Mouse (Mus musculus) liver, embryonic 14.5 days (tissue): ENCODE results near the gene Sugp1.
"Not testable (repeated sequence)": the region's sequence is repeated elsewhere in the genome, so short reads cannot be mapped to it uniquely, and the experiment has no call there.

Experiments
- CTCF ChIP-seq: IDR thresholded peaks from 2 replicates; pipeline ENCODE4 v1.5.1; 2016; ENCODE audit warnings: antibody characterized with exemption, low read depth, control low read depth
- EP300 ChIP-seq: IDR thresholded peaks from 2 replicates; pipeline ENCODE4 v1.6.1; 2016; ENCODE audit warnings: antibody characterized with exemption, low read depth

DNA sequence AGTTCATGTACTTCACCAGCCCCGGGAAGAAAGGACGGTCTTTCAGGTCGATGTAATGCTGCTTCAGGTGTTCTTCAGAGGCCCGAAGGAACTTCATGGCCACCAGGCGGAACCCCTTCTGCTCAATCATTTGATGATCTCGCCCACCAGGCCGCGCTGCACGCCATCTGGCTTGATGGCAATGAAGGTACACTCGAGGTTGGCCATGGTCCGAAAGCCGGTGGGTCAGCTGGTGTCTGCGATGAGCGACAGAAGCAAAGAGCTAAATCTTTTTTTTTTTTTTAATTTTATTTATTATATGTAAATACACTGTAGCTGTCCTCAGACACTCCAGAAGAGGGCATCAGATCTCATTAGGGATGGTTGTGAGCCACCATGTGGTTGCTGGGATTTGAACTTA is 31.8 kb upstream of the Sugp1 start:
- not testable (repeated sequence) for TF ChIP-seq CTCF, EP300
